Mouse (Mus musculus) brown adipose tissue, adult 24 weeks (tissue): ENCODE results near the gene Tmem213. TPM values are rescaled to one million over a fixed set of nuclear protein-coding genes. Genes with fewer than 3 reads are reported as not detected.

ENCODE experiments used
- H3K27ac ChIP-seq: fragments of 200-500 bp; replicated peaks from 2 replicates; pipeline ENCODE4 v1.5.1; 2012; ENCODE audit warnings: low read depth, mild to moderate bottlenecking, low read length
- H3K4me1 ChIP-seq: fragments of 200-500 bp; 2 replicates; pipeline ENCODE4 v1.6.1; 2012; ENCODE audit warnings: low read length, mixed read lengths; ENCODE audit not compliant: control insufficient read depth, insufficient read depth, insufficient read length
- H3K4me3 ChIP-seq: fragments of 200-500 bp; 2 replicates; pipeline ENCODE4 v1.5.1; 2012; ENCODE audit warnings: low read depth, mild to moderate bottlenecking, low read length, moderate library complexity; ENCODE audit not compliant: insufficient read depth
- polyA plus RNA-seq: library from polyadenylated mRNA; stranded (reverse); fragments of >200 nt; gene quantifications from 2 replicates; pipeline ENCODE4 v1.2.4, GENCODE M21; 2012; ENCODE audit not compliant: missing spikeins, insufficient read depth, insufficient read length

Tmem213 gene
- not detected in 2 replicates for polyA plus RNA-seq

DNA sequence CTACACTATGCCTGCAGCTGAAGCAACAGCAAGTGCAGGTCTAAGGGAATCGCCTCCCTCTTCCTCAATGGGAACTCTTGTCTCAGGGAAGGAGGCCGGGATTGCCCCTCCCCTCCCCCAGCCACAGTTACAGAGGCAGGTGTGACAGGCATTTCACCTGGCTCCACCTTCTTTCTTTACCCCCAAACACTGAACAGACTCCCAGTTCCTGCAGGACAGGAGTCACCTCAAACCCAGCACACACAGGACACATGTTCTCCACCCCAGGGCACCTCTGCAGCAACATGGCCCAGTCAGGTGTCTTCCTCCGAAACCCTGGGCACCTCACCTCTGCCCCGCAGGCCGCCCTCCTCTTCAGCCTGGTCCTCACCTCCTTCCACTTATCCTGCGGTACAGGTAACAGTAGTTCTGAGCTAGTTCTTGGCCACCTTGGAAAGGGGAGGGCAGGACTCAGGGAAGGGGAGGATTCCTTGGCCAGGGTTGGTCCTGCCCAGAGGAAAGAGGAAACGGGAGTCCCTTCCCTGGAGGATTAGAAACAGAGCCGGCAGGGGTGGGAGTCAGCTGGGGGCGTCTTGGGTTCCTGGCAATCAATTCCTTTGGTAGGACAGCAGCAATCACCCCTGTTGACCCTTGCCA is at the start of gene Tmem213:
Tmem213 (plus strand) TSS at position 96 of the 636 bp plus-strand sequence.
- Histone ChIP-seq H3K27ac (no peak within 1 kb of the TSS), H3K4me1 (no peaks in the 10 kb centered on the region), H3K4me3 (no peak within 1 kb of the TSS)

DNA sequence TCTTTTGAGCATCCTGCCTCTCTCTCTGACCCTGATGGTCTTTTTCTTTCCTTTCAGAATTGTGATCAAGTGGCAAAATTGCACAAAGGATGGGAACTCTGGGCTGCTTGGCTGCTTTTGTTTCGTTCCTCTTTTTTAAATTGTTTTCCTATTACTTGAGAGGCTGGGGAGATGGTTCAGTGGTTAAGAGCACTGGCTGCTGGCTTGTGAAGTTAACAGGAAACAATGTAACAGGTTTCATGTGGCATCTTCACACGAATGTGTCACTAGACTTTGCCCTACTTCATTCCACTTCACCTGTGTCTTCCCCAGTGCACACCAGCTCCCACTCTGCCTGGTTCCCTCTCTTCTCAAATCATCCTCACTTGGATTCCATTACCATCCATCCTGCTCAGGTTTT is 44.4 kb upstream of the Tmem213 start:
- H3K4me3 ChIP-seq: no peak overlapping the region
- no peaks in the 10 kb centered on the region for H3K4me1 ChIP-seq
- H3K27ac ChIP-seq: no peak overlapping the region

DNA sequence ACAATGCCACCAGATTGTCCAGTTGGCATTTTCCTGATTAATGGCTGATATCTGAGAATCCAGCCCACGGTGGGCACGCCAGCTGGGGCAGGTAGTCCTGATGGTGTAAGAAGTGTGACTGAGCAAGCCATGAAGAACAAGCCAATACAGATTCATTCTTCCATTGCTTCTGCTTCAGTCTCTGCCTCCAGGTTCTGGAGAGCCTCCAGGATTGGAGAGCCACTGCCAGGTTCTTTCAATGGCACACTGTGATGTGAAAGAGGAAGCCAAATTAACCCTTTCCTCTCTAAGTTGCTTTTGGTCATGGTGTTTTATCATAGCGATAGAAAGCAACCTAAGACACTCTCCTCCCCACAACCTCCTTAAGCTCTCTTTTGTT is 43.9 kb upstream of the Tmem213 start:
- no peaks in the 10 kb centered on the region for H3K4me1 ChIP-seq
- H3K27ac ChIP-seq: no peak overlapping the region
- no peak overlapping the region for H3K4me3 ChIP-seq

GRCm38 (mm10) chr6:38065501-38066122 is 43.4 kb upstream of the Tmem213 start:
- H3K4me3 ChIP-seq: no peak overlapping the region
- H3K4me1 ChIP-seq: no peaks in the 10 kb centered on the region
- no peak overlapping the region for H3K27ac ChIP-seq

DNA sequence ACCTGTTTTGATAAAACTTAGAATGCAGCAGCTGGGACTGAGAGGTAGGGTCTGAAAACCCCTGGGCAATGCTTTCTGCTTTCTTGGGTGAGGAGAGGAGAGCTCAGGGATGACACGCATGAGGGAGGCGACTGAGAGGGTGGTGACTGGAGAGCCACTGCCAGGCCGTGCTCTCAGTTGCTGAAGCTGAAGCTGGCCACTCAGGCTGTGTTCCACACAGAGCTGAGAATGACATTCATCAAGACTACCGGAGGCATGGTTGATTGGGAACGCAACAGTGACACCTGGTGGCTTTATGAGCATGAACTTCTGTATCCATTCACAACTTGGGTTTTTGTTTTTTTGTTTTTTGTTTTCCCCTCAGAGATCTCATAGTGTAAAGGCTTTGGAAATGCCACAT is 42.8 kb upstream of the Tmem213 start:
- Histone ChIP-seq H3K4me1 (no peaks in the 10 kb centered on the region), H3K4me3 (no peak overlapping the region), H3K27ac (no peak overlapping the region)

DNA sequence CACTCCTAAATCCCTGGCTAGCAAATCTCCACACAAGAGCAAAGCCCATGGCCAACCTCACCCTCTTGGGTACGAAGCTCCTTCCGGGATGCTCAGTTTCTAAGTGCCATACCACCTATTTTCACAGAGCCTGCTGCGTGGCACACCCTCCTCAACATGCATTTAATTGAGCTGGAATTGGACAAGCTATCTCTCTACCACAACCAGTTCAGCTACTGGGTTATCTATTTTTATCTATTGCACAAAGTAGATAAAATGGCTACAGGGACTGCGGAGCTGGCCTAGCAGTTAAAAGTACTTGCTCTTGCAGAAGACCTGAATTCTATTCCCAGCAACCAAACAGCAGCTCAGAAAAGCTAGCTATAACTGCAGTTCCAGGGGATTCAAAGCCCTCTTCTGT is 37.8 kb upstream of the Tmem213 start:
- no peak overlapping the region for H3K27ac ChIP-seq
- H3K4me1 ChIP-seq: no peaks in the 10 kb centered on the region
- H3K4me3 ChIP-seq: no peak overlapping the region

DNA sequence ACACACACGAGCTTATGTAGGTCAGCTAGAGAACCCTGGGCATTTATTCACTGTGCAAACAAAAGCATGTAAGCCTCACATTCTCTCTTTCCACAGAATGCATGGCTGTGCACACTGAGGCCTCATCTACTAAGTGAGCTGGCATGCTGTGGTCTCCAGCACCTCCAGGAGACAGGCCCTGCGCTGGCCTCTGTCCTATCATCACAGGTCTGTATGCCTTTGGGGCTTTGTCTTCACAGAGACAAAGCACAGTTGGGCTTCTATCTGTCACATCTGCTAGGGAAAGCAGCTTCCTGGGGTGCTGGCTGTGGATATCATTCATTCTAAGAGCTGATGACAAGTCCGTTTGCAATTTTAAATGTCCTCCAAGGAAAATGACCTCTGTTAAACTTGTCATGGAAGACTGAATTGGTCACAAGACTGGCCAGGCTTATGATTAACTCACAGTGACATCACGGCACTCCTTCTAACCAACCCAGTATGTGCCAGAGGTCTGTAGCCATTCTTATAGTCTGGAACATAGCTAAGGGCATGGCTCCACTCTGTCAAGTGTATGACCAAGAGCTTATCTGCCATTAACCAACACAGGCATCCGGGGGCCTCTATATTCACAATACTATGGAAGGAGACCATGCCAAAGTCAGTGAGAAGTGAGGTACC is 36.8 kb upstream of the Tmem213 start:
- no peak overlapping the region for H3K4me3 ChIP-seq
- no peak overlapping the region for H3K27ac ChIP-seq
- no peaks in the 10 kb centered on the region for H3K4me1 ChIP-seq

DNA sequence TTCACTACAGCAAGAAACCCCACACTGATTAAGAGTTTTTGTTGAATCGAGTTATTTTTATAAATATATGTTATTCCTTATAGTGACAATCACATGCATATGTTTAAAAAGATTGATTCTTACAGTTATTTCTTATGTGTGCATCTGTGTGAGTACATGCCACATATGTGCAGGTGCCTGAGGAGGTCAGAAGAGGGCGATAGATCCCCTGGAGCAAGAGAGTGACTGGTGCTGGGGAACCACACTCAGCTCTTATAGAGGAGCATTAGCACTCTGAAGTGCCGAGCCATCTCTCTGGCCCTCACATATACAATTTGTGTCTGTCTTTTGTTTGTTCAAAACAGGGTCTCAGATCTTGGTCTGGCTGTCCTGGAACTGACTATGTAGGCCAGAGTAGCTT is 35.5 kb upstream of the Tmem213 start:
- Histone ChIP-seq H3K4me3 (no peak overlapping the region), H3K4me1 (no peaks in the 10 kb centered on the region), H3K27ac (no peak overlapping the region)

- Histone ChIP-seq H3K27ac (no peak overlapping the region), H3K4me3 (no peak overlapping the region), H3K4me1 (no peaks in the 10 kb centered on the region)
Measured at GRCm38 (mm10) chr6:38080364-38080763, 28.7 kb upstream of the Tmem213 start.

DNA sequence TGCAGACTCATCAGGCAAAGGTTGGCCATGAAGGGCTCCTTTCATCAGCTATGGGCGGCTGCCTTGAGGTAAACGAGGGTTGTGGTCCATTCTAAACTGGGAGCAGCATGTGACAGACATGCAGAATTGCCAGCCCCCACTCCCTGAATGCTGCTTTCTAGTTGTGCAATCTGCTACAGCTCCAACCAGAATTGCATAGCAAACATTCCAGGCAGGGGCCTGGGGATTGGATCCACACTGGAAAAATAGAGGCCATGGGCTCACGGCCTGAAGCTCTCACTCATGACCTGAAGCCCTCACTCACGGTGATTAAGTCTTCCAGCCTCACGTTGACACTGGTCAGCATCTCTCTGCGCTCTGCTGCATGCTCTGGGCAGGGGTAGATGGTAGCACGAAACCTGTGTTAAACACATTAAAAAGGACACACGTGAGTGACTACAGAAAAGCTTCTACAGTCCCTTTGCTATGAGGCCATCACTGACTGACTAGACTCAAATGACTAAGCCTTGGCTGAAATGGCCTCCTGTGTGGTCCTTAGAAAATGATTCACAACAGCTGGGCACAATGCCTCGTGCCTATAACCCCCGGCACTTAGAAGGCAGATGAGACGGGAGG is 27.2 kb upstream of the Tmem213 start:
- Histone ChIP-seq H3K4me1 (no peaks in the 10 kb centered on the region), H3K4me3 (no peak overlapping the region), H3K27ac (no peak overlapping the region)

- no peak overlapping the region for H3K4me3 ChIP-seq
- no peak overlapping the region for H3K27ac ChIP-seq
- H3K4me1 ChIP-seq: no peaks in the 10 kb centered on the region
Measured at GRCm38 (mm10) chr6:38083204-38083603, 25.9 kb upstream of the Tmem213 start.

- H3K27ac ChIP-seq: no peak overlapping the region
Measured at GRCm38 (mm10) chr6:38087242-38088026, 21.6 kb upstream of the Tmem213 start.

DNA sequence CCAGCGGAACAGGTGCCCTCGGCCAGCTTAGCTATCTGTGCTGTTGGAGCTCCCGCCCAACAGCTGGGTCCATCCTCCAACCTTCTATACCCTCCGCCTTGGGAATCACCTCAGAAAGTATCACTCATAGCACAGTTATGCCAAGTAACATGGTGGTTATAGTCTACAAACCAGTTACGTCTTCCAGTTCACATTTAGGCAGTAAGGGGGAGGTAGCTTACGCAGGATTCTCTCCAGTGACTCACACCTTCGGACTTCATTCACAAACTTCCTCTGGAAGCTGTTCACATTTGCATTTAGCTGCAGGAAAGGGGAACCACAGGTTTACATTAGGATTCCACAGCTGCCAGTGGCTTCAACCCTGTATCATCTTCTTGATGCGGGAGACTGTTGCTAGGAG is 16.5 kb upstream of the Tmem213 start:
- H3K27ac ChIP-seq: no peak overlapping the region
- H3K4me3 ChIP-seq: no peak overlapping the region
- H3K4me1 ChIP-seq: no peaks in the 10 kb centered on the region

More at GRCm38 (mm10) chr6:38087242-38088026, 21.6 kb upstream of the Tmem213 start:
- no peaks in the 10 kb centered on the region for H3K4me1 ChIP-seq
- no peak overlapping the region for H3K4me3 ChIP-seq

GRCm38 (mm10) chr6:38094701-38095100 is 14.4 kb upstream of the Tmem213 start:
- H3K27ac ChIP-seq: no peak overlapping the region
- H3K4me1 ChIP-seq: no peaks in the 10 kb centered on the region
- H3K4me3 ChIP-seq: no peak overlapping the region

- H3K27ac ChIP-seq: no peak overlapping the region
- no peak overlapping the region for H3K4me3 ChIP-seq
- H3K4me1 ChIP-seq: no peaks in the 10 kb centered on the region
Measured at GRCm38 (mm10) chr6:38096961-38097370, 12.1 kb upstream of the Tmem213 start.
